Mouse (Mus musculus) limb, embryonic 12.5 days (tissue): ENCODE results near the gene Rflnb. TPM values are rescaled to one million over a fixed set of nuclear protein-coding genes. Genes with fewer than 3 reads are reported as not detected.

ENCODE experiments used
- ATAC-seq: fragments of 200-750 bp; cut with Nextera tagmentation; 2 replicates; pipeline ENCODE4 v1.8.0; 2017; ENCODE audit warnings: low read depth, moderate TSS enrichment; ENCODE audit not compliant: insufficient number of reproducible peaks, insufficient read depth, low FRiP score, low TSS enrichment
- H3K27ac ChIP-seq: fragments of 300-500 bp; sonication (generic); 2 replicates; pipeline ENCODE4 v1.5.1; 2016; ENCODE audit warnings: mild to moderate bottlenecking, moderate library complexity
- H3K27me3 ChIP-seq: fragments of 300-500 bp; sonication (generic); 2 replicates; pipeline ENCODE4 v1.6.1; 2016; ENCODE audit warnings: mild to moderate bottlenecking, moderate library complexity
- H3K36me3 ChIP-seq: fragments of 300-500 bp; sonication (generic); 2 replicates; pipeline ENCODE4 v1.6.1; 2016; ENCODE audit warnings: mild to moderate bottlenecking, moderate library complexity
- H3K4me1 ChIP-seq: fragments of 300-500 bp; sonication (generic); replicated peaks from 2 replicates; pipeline ENCODE4 v1.6.1; 2016
- H3K4me2 ChIP-seq: fragments of 300-500 bp; sonication (generic); 2 replicates; pipeline ENCODE4 v1.6.1; 2016; ENCODE audit warnings: mild to moderate bottlenecking, moderate library complexity
- H3K4me3 ChIP-seq: fragments of 300-500 bp; sonication (generic); replicated peaks from 2 replicates; pipeline ENCODE4 v1.5.1; 2016; ENCODE audit warnings: mild to moderate bottlenecking
- H3K9ac ChIP-seq: fragments of 300-500 bp; sonication (generic); replicated peaks from 2 replicates; pipeline ENCODE4 v1.6.1; 2016; ENCODE audit warnings: mild to moderate bottlenecking, moderate library complexity
- H3K9me3 ChIP-seq: fragments of 300-500 bp; sonication (generic); 2 replicates; pipeline ENCODE4 v1.6.1; 2016; ENCODE audit warnings: mild to moderate bottlenecking, moderate library complexity
- WGBS: fragments of 180-500 bp; shearing (Covaris S2); methylation state at CpG from one replicate; pipeline ENCODE4 v1.1.7; 2016; 5-methylcytosine and 5-hydroxymethylcytosine counted together
- polyA plus RNA-seq: library from polyadenylated mRNA; unstranded; fragments of >200 nt; fragmentation: Nextera tagmentation; extraction: Ambion mirVana; gene quantifications from 2 replicates; pipeline ENCODE4 v1.2.1, GENCODE M21; 2016

Rflnb gene
- polyA plus RNA-seq, 1 experiment from 2014 or later, result 50.9 TPM

DNA sequence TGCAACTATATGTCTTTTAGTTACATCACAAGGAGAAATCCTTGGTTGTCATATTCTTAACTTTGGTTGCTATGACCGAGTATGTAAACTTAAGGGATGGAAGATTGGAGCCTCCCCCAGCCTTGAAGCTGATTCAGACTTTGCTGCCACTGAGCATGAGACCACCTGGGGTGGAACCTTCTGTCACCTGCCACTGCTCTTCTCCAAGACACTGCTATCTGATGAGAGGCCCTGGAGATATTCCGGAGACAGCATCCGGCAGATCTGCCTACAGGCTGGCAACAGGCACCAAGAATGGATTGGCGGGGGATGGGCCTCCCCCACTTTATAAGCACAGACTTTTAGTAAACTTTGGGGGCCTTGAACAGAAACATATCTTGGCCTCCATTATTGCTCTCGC lies 24.9 kb upstream of the Rflnb start:
- no peak for ATAC-seq
- peaks cover 6% of the 10 kb centered on the region for H3K4me1 ChIP-seq
- no peak overlapping the region for H3K9ac ChIP-seq
- no peak overlapping the region for H3K27ac ChIP-seq
- no peak overlapping the region for H3K4me2 ChIP-seq
- no peaks in the 10 kb centered on the region for H3K36me3 ChIP-seq
- no peaks in the 10 kb centered on the region for H3K27me3 ChIP-seq
- no peak overlapping the region for H3K4me3 ChIP-seq
- WGBS, result 85% methylated on average over 5 of the region's 5 CpGs
- no peaks in the 10 kb centered on the region for H3K9me3 ChIP-seq

DNA sequence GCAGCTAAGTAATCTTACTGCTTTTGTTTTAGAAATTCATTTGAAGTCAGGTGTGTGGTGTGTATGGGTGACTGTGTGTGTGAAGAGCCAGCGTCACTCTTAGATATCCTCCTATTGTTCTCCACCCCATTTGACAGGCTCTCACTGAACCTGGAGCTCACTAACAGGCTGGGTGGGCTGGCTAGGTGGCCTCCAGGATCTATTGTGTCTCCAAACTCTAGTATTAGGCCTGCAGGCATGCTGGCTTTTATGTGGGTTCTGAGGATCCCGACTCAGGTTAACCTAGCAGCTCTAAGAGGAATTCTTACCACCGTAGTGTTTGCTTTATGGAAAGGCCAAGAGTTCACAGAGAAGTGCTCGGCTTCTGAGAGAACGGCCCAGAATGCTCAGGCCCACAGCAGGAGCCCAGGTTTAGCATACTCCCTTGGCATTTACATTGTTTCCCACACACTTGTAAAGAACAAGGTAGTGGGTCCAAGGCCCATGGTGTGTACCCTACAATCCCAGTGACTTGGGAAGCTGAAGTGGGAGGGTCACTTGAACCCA lies 23.5 kb upstream of the Rflnb start:
- Histone ChIP-seq H3K4me2 (no peak overlapping the region), H3K27ac (no peak overlapping the region), H3K36me3 (peaks cover 8% of the 10 kb centered on the region), H3K27me3 (no peaks in the 10 kb centered on the region), H3K9me3 (no peaks in the 10 kb centered on the region), H3K4me1 (peaks cover 6% of the 10 kb centered on the region), H3K4me3 (no peak overlapping the region), H3K9ac (no peak overlapping the region)
- 42% methylated on average over 5 of the region's 5 CpGs for WGBS
- ATAC-seq, result no peak

DNA sequence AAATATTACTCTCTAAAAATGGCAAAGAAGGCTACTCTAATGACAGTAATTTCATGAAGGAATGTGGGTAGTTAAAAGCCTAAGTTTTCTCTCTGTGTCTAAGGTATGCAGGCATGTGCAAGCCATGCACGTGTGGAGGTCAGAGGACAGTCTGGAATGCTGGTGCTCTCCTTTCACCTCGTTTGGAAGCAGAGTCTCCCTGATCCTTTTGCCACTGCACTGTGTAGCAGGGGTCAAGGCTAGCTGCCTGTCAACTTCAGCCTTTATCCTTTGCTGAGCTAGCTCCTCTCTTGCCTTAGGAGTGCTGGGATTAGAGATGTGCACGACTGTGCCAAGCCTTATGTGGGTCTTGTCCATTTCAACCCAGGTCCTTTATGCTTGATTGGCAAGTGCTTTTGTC lies 22.9 kb upstream of the Rflnb start:
- H3K36me3 ChIP-seq, result peaks cover 14% of the 10 kb centered on the region
- WGBS, result 44% methylated on average over 3 of the region's 3 CpGs
- no peaks in the 10 kb centered on the region for H3K9me3 ChIP-seq
- no peak for ATAC-seq
- H3K9ac ChIP-seq, result no peak overlapping the region
- H3K4me2 ChIP-seq, result no peak overlapping the region
- no peak overlapping the region for H3K4me3 ChIP-seq
- H3K27me3 ChIP-seq, result no peaks in the 10 kb centered on the region
- peaks cover 6% of the 10 kb centered on the region for H3K4me1 ChIP-seq
- H3K27ac ChIP-seq, result no peak overlapping the region

DNA sequence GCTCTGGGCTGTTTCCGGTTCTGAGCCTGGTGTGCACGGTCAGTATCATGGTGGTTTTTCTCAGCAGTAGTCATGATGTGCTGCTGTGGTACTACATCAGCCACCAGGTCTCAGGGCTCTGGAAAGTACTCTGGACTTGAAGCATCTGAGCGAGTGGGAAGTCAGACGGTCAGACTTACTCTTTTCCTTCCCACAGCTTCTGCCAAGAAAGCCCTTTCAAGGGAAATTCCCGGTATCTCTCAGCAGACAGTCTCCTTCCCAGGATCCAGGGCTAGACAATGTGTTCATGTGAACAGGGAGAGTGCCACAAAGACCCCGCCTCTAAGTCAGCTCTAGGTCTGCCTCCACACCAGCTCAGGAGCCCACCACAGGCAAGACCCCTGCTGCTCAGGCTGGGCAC lies 17.8 kb upstream of the Rflnb start:
- Histone ChIP-seq H3K9ac (no peak overlapping the region), H3K27ac (no peak overlapping the region)
- ATAC-seq, result no peak

DNA sequence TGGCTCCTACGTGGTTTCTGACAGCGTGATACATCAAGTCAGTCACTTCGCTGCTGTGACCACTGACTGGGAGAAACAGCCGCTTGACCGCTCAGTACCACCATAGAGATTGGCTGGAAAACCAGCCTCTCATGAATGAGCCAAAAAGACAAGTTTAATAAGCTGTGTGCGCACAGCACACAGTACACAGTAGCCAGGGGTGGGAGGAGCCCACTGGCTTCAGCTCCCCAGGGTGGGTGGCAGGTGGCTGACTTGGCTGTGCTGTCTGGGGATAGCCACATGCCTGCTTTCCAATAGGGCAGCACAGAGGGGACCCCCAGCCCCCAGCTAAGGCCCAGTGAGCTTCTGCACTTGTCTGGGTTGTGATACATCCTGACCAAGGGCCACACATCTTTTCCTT lies 16.9 kb upstream of the Rflnb start:
- H3K4me3 ChIP-seq, result no peak overlapping the region
- WGBS, result 86% methylated on average over 6 of the region's 6 CpGs
- peaks cover 14% of the 10 kb centered on the region; the same call in 1 of the 2 replicates for H3K4me1 ChIP-seq
- no peaks in the 10 kb centered on the region for H3K9me3 ChIP-seq
- H3K9ac ChIP-seq, result no peak overlapping the region
- no peak for ATAC-seq
- H3K4me2 ChIP-seq, result no peak overlapping the region
- peaks cover 21% of the 10 kb centered on the region for H3K36me3 ChIP-seq
- no peak overlapping the region for H3K27ac ChIP-seq
- H3K27me3 ChIP-seq, result no peaks in the 10 kb centered on the region

More for the DNA sequence above, 17.8 kb upstream of the Rflnb start:
- Histone ChIP-seq H3K4me2 (no peak overlapping the region), H3K4me1 (peaks cover 14% of the 10 kb centered on the region; the same call in 1 of the 2 replicates), H3K9me3 (no peaks in the 10 kb centered on the region), H3K4me3 (no peak overlapping the region), H3K27me3 (no peaks in the 10 kb centered on the region), H3K36me3 (peaks cover 21% of the 10 kb centered on the region)
- WGBS, result 88% methylated on average over 6 of the region's 6 CpGs

DNA sequence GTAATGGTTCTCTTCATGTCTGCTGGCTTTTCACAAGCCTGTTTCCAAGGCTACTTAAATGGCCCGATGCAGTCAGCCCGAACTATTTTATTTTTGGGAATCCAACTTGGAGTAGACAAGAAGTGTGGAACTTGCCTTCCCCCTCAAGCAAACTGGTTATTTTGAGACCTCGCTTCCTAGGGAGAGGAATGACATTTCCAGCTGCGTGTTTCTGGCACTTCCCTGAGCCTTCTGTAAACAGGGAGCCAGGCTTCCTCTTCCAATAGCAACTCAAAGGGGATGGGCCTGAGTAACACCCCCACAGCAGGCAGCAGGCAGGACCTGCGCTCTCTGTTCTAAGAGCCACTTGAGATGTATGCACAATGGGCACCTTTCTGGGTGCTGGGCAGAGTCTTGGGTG lies 15.3 kb upstream of the Rflnb start:
- Histone ChIP-seq H3K36me3 (peaks cover 21% of the 10 kb centered on the region), H3K4me3 (no peak overlapping the region), H3K4me1 (peaks cover 14% of the 10 kb centered on the region; the same call in 1 of the 2 replicates), H3K9me3 (no peaks in the 10 kb centered on the region), H3K4me2 (no peak overlapping the region), H3K27me3 (no peaks in the 10 kb centered on the region), H3K9ac (no peak overlapping the region), H3K27ac (peak overlapping the region; percentile 59; the same call in 1 of the 2 replicates)
- WGBS, result 28% methylated on average over 5 of the region's 5 CpGs
- ATAC-seq, result no peak

DNA sequence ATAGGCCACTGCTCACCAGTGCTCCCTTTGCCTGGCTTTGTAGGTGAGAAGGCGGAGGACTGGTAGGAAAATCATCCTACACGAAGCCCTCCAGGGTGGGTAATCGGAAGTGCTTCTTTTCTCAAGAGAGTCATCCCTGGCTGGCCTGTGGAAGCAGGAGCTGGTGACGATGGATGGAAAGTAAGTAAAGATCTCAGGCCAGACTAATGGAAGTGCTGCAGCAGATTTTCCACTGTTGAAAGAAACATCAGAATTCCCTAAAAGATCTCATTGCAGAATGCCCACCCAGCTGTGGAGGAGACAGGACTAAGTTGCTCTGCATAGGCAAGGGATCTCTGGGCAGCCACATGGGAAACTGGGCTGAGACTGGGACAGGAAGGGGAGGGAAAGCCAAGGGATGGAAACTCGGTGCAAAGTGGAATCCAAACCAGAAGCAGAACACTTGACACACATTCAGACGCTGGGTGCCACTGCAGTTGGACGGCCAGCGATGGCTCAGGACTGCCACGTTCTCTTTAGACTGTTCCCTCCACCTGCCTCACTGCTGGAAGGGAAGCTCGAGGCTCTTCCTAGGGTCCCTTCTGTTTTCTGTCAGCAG lies 14.6 kb upstream of the Rflnb start:
- Histone ChIP-seq H3K4me2 (no peak overlapping the region), H3K4me1 (peaks cover 14% of the 10 kb centered on the region; the same call in 1 of the 2 replicates), H3K36me3 (peaks cover 21% of the 10 kb centered on the region), H3K9ac (no peak overlapping the region), H3K27me3 (no peaks in the 10 kb centered on the region), H3K9me3 (no peaks in the 10 kb centered on the region), H3K4me3 (no peak overlapping the region), H3K27ac (peak overlapping the region; percentile 69; the same call in 1 of the 2 replicates)
- no peak for ATAC-seq
- 58% methylated on average over 10 of the region's 10 CpGs for WGBS

DNA sequence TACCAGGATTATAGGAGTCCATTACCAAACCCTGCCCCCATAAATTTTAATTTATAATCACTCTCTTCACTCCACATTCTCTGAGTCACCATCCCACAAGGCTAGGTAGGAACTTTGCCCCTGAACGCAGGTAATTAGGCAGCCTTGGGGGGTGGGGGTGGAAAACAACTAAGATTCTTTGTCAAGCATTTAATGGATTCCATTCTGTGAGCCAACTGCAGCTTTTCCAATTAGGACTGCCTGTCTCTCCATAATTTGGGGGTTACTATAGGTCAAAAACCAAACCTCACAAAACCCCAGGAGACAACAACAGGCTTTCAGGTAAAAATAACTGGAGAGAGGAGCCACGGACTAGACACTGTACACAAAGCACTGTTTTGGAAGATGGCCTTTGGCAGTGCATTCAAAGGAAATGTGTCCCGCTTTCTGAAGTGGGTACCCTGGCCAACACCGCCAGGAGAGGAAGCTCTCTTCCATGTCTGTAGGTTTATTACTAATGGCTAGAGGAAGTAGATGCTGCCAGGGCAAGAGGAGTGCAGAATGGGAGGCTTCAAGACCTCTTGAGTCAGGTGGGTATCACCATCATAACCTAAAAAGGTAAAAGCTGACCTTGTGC lies 13.3 kb upstream of the Rflnb start:
- Histone ChIP-seq H3K27me3 (no peaks in the 10 kb centered on the region), H3K4me1 (peaks cover 14% of the 10 kb centered on the region; the same call in 1 of the 2 replicates), H3K27ac (no peak overlapping the region), H3K4me3 (no peak overlapping the region), H3K9me3 (no peaks in the 10 kb centered on the region), H3K36me3 (peaks cover 10% of the 10 kb centered on the region), H3K4me2 (no peak overlapping the region), H3K9ac (no peak overlapping the region)
- WGBS, result 66% methylated on average over 4 of the region's 4 CpGs
- ATAC-seq, result no peak

DNA sequence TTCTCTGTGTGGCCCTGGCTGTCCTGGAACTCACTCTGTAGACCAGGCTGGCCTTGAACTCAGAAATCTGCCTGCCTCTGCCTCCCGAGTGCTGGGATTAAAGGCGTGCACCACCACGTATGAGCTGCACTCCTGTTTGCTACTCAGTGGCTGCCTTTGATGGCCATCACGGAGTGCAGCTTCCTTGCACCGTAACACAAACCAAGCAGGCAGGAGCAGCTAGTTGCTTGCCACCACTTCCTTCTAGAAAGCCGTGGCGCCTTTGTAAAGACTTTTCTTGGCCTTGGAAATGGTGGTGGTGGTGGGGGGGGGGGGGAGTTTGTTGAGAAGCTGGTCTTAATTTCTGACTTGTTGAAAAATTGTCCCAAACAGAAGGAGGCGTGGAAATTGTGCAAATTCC lies 12.5 kb upstream of the Rflnb start:
- Histone ChIP-seq H3K27ac (no peak overlapping the region), H3K9ac (no peak overlapping the region), H3K4me2 (no peak overlapping the region), H3K27me3 (no peaks in the 10 kb centered on the region), H3K9me3 (no peaks in the 10 kb centered on the region), H3K4me1 (peaks cover 14% of the 10 kb centered on the region; the same call in 1 of the 2 replicates), H3K4me3 (no peak overlapping the region), H3K36me3 (0 out of 2 replicates have a peak, but pooled peaks cover 4% of the 10 kb centered on the region)
- 87% methylated on average over 8 of the region's 8 CpGs for WGBS
- ATAC-seq, result no peak

DNA sequence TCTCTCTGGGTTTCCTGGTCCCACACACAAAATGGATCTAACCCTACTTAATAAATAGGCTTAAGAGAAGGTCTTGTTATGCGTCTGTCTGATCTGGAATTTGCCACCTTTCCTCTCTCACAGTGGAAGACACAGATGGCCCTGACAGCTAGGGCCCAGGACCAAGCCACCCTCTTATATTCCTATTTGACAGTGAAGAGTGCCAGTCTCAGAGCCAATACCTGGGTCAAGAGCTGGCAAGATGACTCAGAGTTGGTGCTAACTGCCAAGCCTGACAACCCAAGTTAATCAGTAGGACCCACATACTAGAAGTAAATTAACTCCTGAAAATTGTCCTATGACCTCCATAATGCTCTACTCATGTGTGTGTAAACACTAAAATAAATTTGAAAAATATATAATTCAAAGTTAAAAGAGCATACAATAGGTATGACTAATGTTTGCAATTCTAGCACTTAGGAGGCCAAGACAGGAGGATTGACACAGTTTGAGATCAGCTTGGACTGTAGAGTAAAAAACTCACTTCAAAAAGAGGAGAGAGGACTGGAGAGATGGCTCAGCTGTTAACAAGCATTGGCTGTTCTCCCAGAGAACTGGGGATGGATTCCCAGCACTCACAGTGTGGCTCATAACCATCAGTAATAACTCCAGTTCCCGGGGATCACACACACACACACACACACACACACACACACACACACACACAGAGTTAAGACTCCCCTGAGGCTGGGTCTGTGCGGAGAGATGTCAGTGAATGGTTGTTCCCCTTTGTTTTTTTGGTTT lies 11.9 kb upstream of the Rflnb start:
- WGBS, result 89% methylated on average over 3 of the region's 3 CpGs
- Histone ChIP-seq H3K9me3 (no peaks in the 10 kb centered on the region), H3K27ac (no peak overlapping the region), H3K27me3 (no peaks in the 10 kb centered on the region), H3K9ac (no peak overlapping the region), H3K4me2 (no peak overlapping the region), H3K4me3 (no peak overlapping the region), H3K36me3 (no peaks in the 10 kb centered on the region), H3K4me1 (peaks cover 14% of the 10 kb centered on the region; the same call in 1 of the 2 replicates)
- no peak for ATAC-seq
